Comparison of ENCODE assay signal across 9 mouse cellular contexts in the genomic region with DNA sequence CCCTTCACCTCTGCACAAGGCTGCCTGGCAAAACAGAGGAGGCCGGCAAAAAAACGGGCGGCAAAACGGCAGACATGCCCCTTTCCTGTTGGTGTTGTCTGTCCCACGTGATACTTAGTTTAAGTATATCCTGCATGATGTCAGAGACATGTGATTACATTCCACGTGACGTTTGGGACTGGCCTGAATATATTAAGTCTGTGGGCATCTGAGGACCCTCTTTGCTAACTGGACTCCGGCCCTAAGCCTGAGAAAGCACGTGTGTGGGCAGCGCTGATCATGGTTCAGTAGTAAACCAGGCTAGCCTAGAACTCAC. TPM values are rescaled to one million over a fixed set of nuclear protein-coding genes. Genes with fewer than 3 reads are reported as not detected.
DNase-seq lines count a peak whose midpoint lies in the region; ATAC-seq and TF ChIP-seq lines count a peak whose summit lies in the region.
"Had no signal": no experiment of that assay in that cellular context is flagged by ENCODE, and none has a peak within 500 bp of the region (broad histone marks: within the 10 kb centered on the region; RNA-seq: fewer than 3 reads in every experiment).

No protein-coding gene starts in this region.

- H3K27ac ChIP-seq in heart, embryonic 12.5 days (ENCODE audit: poor library complexity, severe bottlenecking) = peak overlapping the region; percentile 93
- peak overlapping the region; percentile 71 for H3K27ac ChIP-seq in liver, postnatal 0 days (ENCODE audit: low read depth)

- H3K4me2 ChIP-seq in heart, embryonic 12.5 days = peak overlapping the region; percentile 53
- H3K4me2 ChIP-seq in liver, postnatal 0 days (ENCODE audit: low read depth, low read length) = no peak overlapping the region

- no peaks in the 10 kb centered on the region for H3K9me3 ChIP-seq in heart, embryonic 12.5 days (replicated peaks)
- no peaks in the 10 kb centered on the region for H3K9me3 ChIP-seq in liver, postnatal 0 days (ENCODE audit: low read length)
- H3K9me3 ChIP-seq: G1E had no signal

- no peak overlapping the region for H3K4me3 ChIP-seq in heart, embryonic 12.5 days
- no peak overlapping the region for H3K4me3 ChIP-seq in liver, postnatal 0 days (ENCODE audit: low read depth, low read length)

- no peak for TF ChIP-seq EP300 in liver, postnatal 0 days (IDR thresholded peaks at IDR 0.05; ENCODE audit: low read depth)

- H3K9ac ChIP-seq in heart, embryonic 12.5 days = 0 out of 2 replicates have a peak overlapping the region, but pooled peaks have one; percentile 42
- H3K9ac ChIP-seq in liver, postnatal 0 days (replicated peaks) = no peak overlapping the region

- ATAC-seq in heart, embryonic 12.5 days (ENCODE audit: insufficient number of reproducible peaks, low FRiP score) = no peak
- no peak for ATAC-seq in liver, postnatal 0 days

- no peak for TF ChIP-seq CTCF in liver, postnatal 0 days (IDR thresholded peaks at IDR 0.05; ENCODE audit: low read depth)

- peaks cover 5% of the 10 kb centered on the region; the same call in 1 of the 2 replicates for H3K27me3 ChIP-seq in heart, embryonic 12.5 days (replicated peaks)
- H3K27me3 ChIP-seq in liver, postnatal 0 days (ENCODE audit: insufficient read depth, low read length) = no peaks in the 10 kb centered on the region

- 25% methylated on average over 10 of the region's 10 CpGs for WGBS in heart, embryonic 12.5 days
- 59% methylated on average over 10 of the region's 10 CpGs for WGBS in liver, postnatal 0 days (ENCODE audit: insufficient replicate concordance)

- intact Hi-C loops in heart, postnatal 10 days (cut with DNase I) = no loop called here

- H3K4me1 ChIP-seq in heart, embryonic 12.5 days (replicated peaks) = peaks cover 54% of the 10 kb centered on the region
- H3K4me1 ChIP-seq in liver, postnatal 0 days (ENCODE audit: insufficient read depth) = peaks cover 14% of the 10 kb centered on the region

- DNase-seq in heart, postnatal 10 days = no peak
- peak; percentile 76 for DNase-seq in ZHBTc4 (ENCODE audit: low read depth, low spot score)
- DNase-seq in forelimb bud, embryonic 11.5 days (ENCODE audit: low read depth, low spot score) = peak; percentile 52
- DNase-seq in liver, postnatal 0 days = no peak
- DNase-seq in adrenal gland, adult 18-20 months (ENCODE audit: low spot score in 2 of 2) = no peak
- DNase-seq in adrenal gland, postnatal 4 days (ENCODE audit: low spot score in 2 of 2) = no peak
- DNase-seq in frontal cortex, postnatal 36 days (ENCODE audit: low spot score in 2 of 2) = no peak

- peaks cover 72% of the 10 kb centered on the region for H3K36me3 ChIP-seq in heart, embryonic 12.5 days
- peaks cover 34% of the 10 kb centered on the region for H3K36me3 ChIP-seq in liver, postnatal 0 days (replicated peaks; ENCODE audit: insufficient read depth, low read length)

RNA-seq across cellular contexts. Expression of a gene that starts 8.3 kb away (rescaled TPM):
- polyA plus RNA-seq in heart, embryonic 12.5 days (2016; fragmentation: Nextera tagmentation; extraction: Ambion mirVana) = 2.9 and 4.3 TPM in 2 replicates
- 1 to 10 TPM; 1.3 to 2.2 TPM for total RNA-seq in heart, postnatal 10 days (2021)
- polyA plus RNA-seq in liver, postnatal 0 days (2015; fragmentation: Nextera tagmentation; extraction: Ambion mirVana) = 1.7 and 2.0 TPM in 2 replicates
- total RNA-seq in adrenal gland, adult 18-20 months (2021) = 1 to 10 TPM; 1.1 to 1.2 TPM
- total RNA-seq in adrenal gland, postnatal 4 days (2021) = 10 to 100 TPM in 1 of 2 experiments, 1 to 10 TPM in 1; 1.2 to 13.2 TPM

RNA-seq across cellular contexts. Expression of a gene that starts 12.4 kb away (rescaled TPM):
- 1.2 and 1.8 TPM in 2 replicates for polyA plus RNA-seq in heart, embryonic 12.5 days (2016; fragmentation: Nextera tagmentation; extraction: Ambion mirVana)
- under 1 TPM; 0.77 to 0.98 TPM for total RNA-seq in heart, postnatal 10 days (2021)
- polyA plus RNA-seq in liver, postnatal 0 days (2015; fragmentation: Nextera tagmentation; extraction: Ambion mirVana) = not detected in 2 replicates
- 1 to 10 TPM; 1.4 to 2.6 TPM for total RNA-seq in adrenal gland, adult 18-20 months (2021)
- 1 to 10 TPM; 2.6 to 4.1 TPM for total RNA-seq in adrenal gland, postnatal 4 days (2021)

RNA-seq across cellular contexts. Expression of a gene that starts 16.9 kb away (rescaled TPM):
- polyA plus RNA-seq in heart, embryonic 12.5 days (2016; fragmentation: Nextera tagmentation; extraction: Ambion mirVana) = 1.9 and 2.2 TPM in 2 replicates
- total RNA-seq in heart, postnatal 10 days (2021) = under 1 TPM; 0.74 to 0.87 TPM
- polyA plus RNA-seq in liver, postnatal 0 days (2015; fragmentation: Nextera tagmentation; extraction: Ambion mirVana) = 0.40 and 0.70 TPM in 2 replicates
- 1 to 10 TPM; 1.5 to 1.9 TPM for total RNA-seq in adrenal gland, adult 18-20 months (2021)
- 1 to 10 TPM; 1.7 to 1.8 TPM for total RNA-seq in adrenal gland, postnatal 4 days (2021)

RNA-seq across cellular contexts. Expression of a gene that starts 16.9 kb away (rescaled TPM):
- 66.7 and 66.9 TPM in 2 replicates for polyA plus RNA-seq in heart, embryonic 12.5 days (2016; fragmentation: Nextera tagmentation; extraction: Ambion mirVana)
- 10 to 100 TPM; 53.2 to 57.5 TPM for total RNA-seq in heart, postnatal 10 days (2021)
- polyA plus RNA-seq in liver, postnatal 0 days (2015; fragmentation: Nextera tagmentation; extraction: Ambion mirVana) = 39.3 and 42.1 TPM in 2 replicates
- total RNA-seq in adrenal gland, adult 18-20 months (2021) = 10 to 100 TPM; 49.1 to 50.5 TPM
- 10 to 100 TPM; 49.4 to 49.7 TPM for total RNA-seq in adrenal gland, postnatal 4 days (2021)

RNA-seq across cellular contexts. Expression of a gene that starts 22.8 kb away (rescaled TPM):
- 96.4 and 99.5 TPM in 2 replicates for polyA plus RNA-seq in heart, embryonic 12.5 days (2016; fragmentation: Nextera tagmentation; extraction: Ambion mirVana)
- total RNA-seq in heart, postnatal 10 days (2021) = 10 to 100 TPM; 39.7 to 41.2 TPM
- polyA plus RNA-seq in liver, postnatal 0 days (2015; fragmentation: Nextera tagmentation; extraction: Ambion mirVana) = 69.7 and 74.6 TPM in 2 replicates
- 10 to 100 TPM; 35.1 to 35.2 TPM for total RNA-seq in adrenal gland, adult 18-20 months (2021)
- 10 to 100 TPM; 69.1 to 70.7 TPM for total RNA-seq in adrenal gland, postnatal 4 days (2021)

Comparison
In these comparisons a context has a peak if more than half of its experiments do, and no peak if none do; other contexts are left out.
1. DNase-seq: peak in ZHBTc4 (single experiment) and forelimb bud, embryonic 11.5 days (single experiment); none in heart, postnatal 10 days (0 of 2), liver, postnatal 0 days (single experiment), adrenal gland, adult 18-20 months (0 of 2), adrenal gland, postnatal 4 days (0 of 2) and frontal cortex, postnatal 36 days (0 of 2).